Mouse (Mus musculus) spleen, adult 2 months (tissue): ENCODE results near the gene Slc28a1. TPM values are rescaled to one million over a fixed set of nuclear protein-coding genes. Genes with fewer than 3 reads are reported as not detected.

Source experiments
- DNase-seq, 2 experiments: peaks; one replicate each; pipeline versions ENCODE4 v3.0.0 to v3.0.0-alpha.2; 2012 to 2021; ENCODE audit warnings: low spot score in 2 of 2, low read depth in 1 of 2
- H3K27ac ChIP-seq: fragments of 200-500 bp; 2 replicates; pipeline ENCODE4 v1.5.1; 2012; ENCODE audit warnings: low read length, inconsistent platforms; ENCODE audit not compliant: insufficient read depth
- H3K27me3 ChIP-seq: fragments of 200-500 bp; 2 replicates; pipeline ENCODE4 v1.6.1; 2012; ENCODE audit warnings: mild to moderate bottlenecking, moderate library complexity, low read length, inconsistent platforms; ENCODE audit not compliant: control insufficient read depth, insufficient read depth
- H3K36me3 ChIP-seq: fragments of 200-500 bp; 2 replicates; pipeline ENCODE4 v1.6.1; 2012; ENCODE audit warnings: mild to moderate bottlenecking, low read length, inconsistent platforms; ENCODE audit not compliant: control insufficient read depth, insufficient read depth
- H3K4me1 ChIP-seq: fragments of 200-500 bp; 2 replicates; pipeline ENCODE4 v1.6.1; 2011; ENCODE audit warnings: inconsistent platforms; ENCODE audit not compliant: control insufficient read depth, insufficient read depth, insufficient read length
- H3K4me3 ChIP-seq: fragments of 200-500 bp; 2 replicates; pipeline ENCODE4 v1.5.1; 2011; ENCODE audit warnings: mild to moderate bottlenecking, inconsistent platforms; ENCODE audit not compliant: insufficient read depth, insufficient read length; ENCODE audit errors: extremely low read depth
- CTCF ChIP-seq: fragments of 200-500 bp; IDR thresholded peaks from 2 replicates; pipeline ENCODE4 v1.5.1; 2011; ENCODE audit warnings: mild to moderate bottlenecking, inconsistent platforms; ENCODE audit not compliant: insufficient read depth, insufficient read length, insufficient replicate concordance; ENCODE audit errors: extremely low read depth
- POLR2A ChIP-seq: fragments of 200-500 bp; IDR thresholded peaks from 2 replicates; pipeline ENCODE4 v1.6.1; 2011; ENCODE audit warnings: low read depth, low read length, inconsistent platforms
- WGBS: fragments of 180-500 bp; shearing (Covaris S2); methylation state at CpG from one replicate; pipeline ENCODE4 v1.1.7; 2018; 5-methylcytosine and 5-hydroxymethylcytosine counted together
- polyA plus RNA-seq: library from polyadenylated mRNA; depleted of rRNA; stranded (reverse); fragments of >200 nt; gene quantifications from 2 replicates; pipeline ENCODE4 v1.2.3, GENCODE M21; 2012

Gene Slc28a1
- polyA plus RNA-seq, 1 experiment = 0.12 TPM

GRCm38 (mm10) chr7:81108226-81108625 is 6.4 kb upstream of the Slc28a1 start:
- no peak overlapping the region for H3K4me3 ChIP-seq
- H3K27me3 ChIP-seq = no peaks in the 10 kb centered on the region
- no peak for DNase-seq
- TF ChIP-seq POLR2A = no peak
- no peak for TF ChIP-seq CTCF
- H3K4me1 ChIP-seq = no peaks in the 10 kb centered on the region
- no peak overlapping the region for H3K27ac ChIP-seq
- H3K36me3 ChIP-seq = no peaks in the 10 kb centered on the region
- WGBS = 88% methylated on average over 5 of the region's 5 CpGs

GRCm38 (mm10) chr7:81109717-81110651 is 4.6 kb upstream of the Slc28a1 start:
- Histone ChIP-seq H3K27me3 (no peaks in the 10 kb centered on the region), H3K36me3 (no peaks in the 10 kb centered on the region), H3K4me3 (no peak overlapping the region), H3K4me1 (no peaks in the 10 kb centered on the region), H3K27ac (no peak overlapping the region)
- WGBS = 58% methylated on average over 9 of the region's 9 CpGs
- no peak for DNase-seq
- TF ChIP-seq CTCF = no peak
- no peak for TF ChIP-seq POLR2A

- no peak for DNase-seq
- Histone ChIP-seq H3K36me3 (no peaks in the 10 kb centered on the region), H3K4me1 (no peaks in the 10 kb centered on the region), H3K4me3 (no peak overlapping the region), H3K27me3 (no peaks in the 10 kb centered on the region), H3K27ac (no peak overlapping the region)
- 91% methylated on average over 4 of the region's 4 CpGs for WGBS
- TF ChIP-seq POLR2A (no peak), CTCF (no peak)
These were observed 3.8 kb upstream of the Slc28a1 start for GRCm38 (mm10) chr7:81110791-81111190.

GRCm38 (mm10) chr7:81111729-81112128 is 2.9 kb upstream of the Slc28a1 start:
- Histone ChIP-seq H3K27me3 (no peaks in the 10 kb centered on the region), H3K27ac (no peak overlapping the region), H3K36me3 (no peaks in the 10 kb centered on the region), H3K4me1 (no peaks in the 10 kb centered on the region), H3K4me3 (no peak overlapping the region)
- WGBS = 85% methylated on average over 2 of the region's 2 CpGs
- TF ChIP-seq POLR2A = no peak
- TF ChIP-seq CTCF = no peak
- no peak for DNase-seq

GRCm38 (mm10) chr7:81112686-81113360 is 1.8 kb upstream of the Slc28a1 start:
- no peaks in the 10 kb centered on the region for H3K36me3 ChIP-seq
- H3K4me3 ChIP-seq = no peak overlapping the region
- H3K27ac ChIP-seq = no peak overlapping the region
- H3K4me1 ChIP-seq = no peaks in the 10 kb centered on the region
- 55% methylated on average over 6 of the region's 6 CpGs for WGBS
- DNase-seq = no peak
- no peak for TF ChIP-seq POLR2A
- no peak for TF ChIP-seq CTCF
- no peaks in the 10 kb centered on the region for H3K27me3 ChIP-seq

GRCm38 (mm10) chr7:81121099-81121498 is 6.5 kb downstream of the Slc28a1 start:
- Histone ChIP-seq H3K36me3 (no peaks in the 10 kb centered on the region), H3K27me3 (no peaks in the 10 kb centered on the region), H3K27ac (no peak overlapping the region), H3K4me1 (no peaks in the 10 kb centered on the region), H3K4me3 (no peak overlapping the region)
- TF ChIP-seq POLR2A (no peak), CTCF (no peak)
- DNase-seq = no peak
- WGBS = 57% methylated on average over 3 of the region's 3 CpGs
